Mouse (Mus musculus) granulocyte monocyte progenitor cell, adult 5-6 weeks (primary cell): ENCODE results near the gene H2al2a. TPM values are rescaled to one million over a fixed set of nuclear protein-coding genes. Genes with fewer than 3 reads are reported as not detected.
"Not testable (repeated sequence)": the region's sequence is repeated elsewhere in the genome, so short reads cannot be mapped to it uniquely, and the experiment has no call there.

Source experiments
- ATAC-seq: replicated peaks from 2 replicates; pipeline ENCODE4 v1.8.0; 2016; ENCODE audit warnings: mild to moderate bottlenecking, moderate TSS enrichment, inconsistent platforms; ENCODE audit not compliant: poor library complexity, severe bottlenecking
- total RNA-seq, 2 experiments: library from RNA; stranded (forward) in 1 of 2; stranded (reverse) in 1 of 2; fragments of 200-712, 200-1000 nt in 1 of 2; fragments of >200 nt in 1 of 2; fragmentation: Nextera tagmentation in 1 of 2; gene quantifications; 2 replicates each; pipeline ENCODE4 v1.2.3; 2014 to 2017

Gene H2al2a
- total RNA-seq, 2 experiments from 2014 or later: not detected

- ATAC-seq: not testable (repeated sequence)
Observed at GRCm38 (mm10) chr2:17978251-17978650, 18.5 kb downstream of the H2al2a start.

GRCm38 (mm10) chr2:17977645-17978044 lies 19.1 kb downstream of the H2al2a start:
- ATAC-seq: not testable (repeated sequence)

GRCm38 (mm10) chr2:17975601-17976327 lies 21.0 kb downstream of the H2al2a start:
- ATAC-seq: no peak

- ATAC-seq: no peak
Observed at GRCm38 (mm10) chr2:17973868-17974440, 22.8 kb downstream of the H2al2a start.

- ATAC-seq: no peak
Observed at GRCm38 (mm10) chr2:17973246-17973645, 23.5 kb downstream of the H2al2a start.

GRCm38 (mm10) chr2:17972843-17973242 lies 23.9 kb downstream of the H2al2a start:
- no peak for ATAC-seq

GRCm38 (mm10) chr2:17971407-17971806 lies 25.4 kb downstream of the H2al2a start:
- no peak for ATAC-seq

- ATAC-seq: no peak
Observed at GRCm38 (mm10) chr2:17970662-17971061, 26.1 kb downstream of the H2al2a start.

GRCm38 (mm10) chr2:17970187-17970586 lies 26.6 kb downstream of the H2al2a start:
- ATAC-seq: no peak

- no peak for ATAC-seq
Observed at GRCm38 (mm10) chr2:17968571-17968970, 28.2 kb downstream of the H2al2a start.

GRCm38 (mm10) chr2:17968037-17968436 lies 28.7 kb downstream of the H2al2a start:
- not testable (repeated sequence) for ATAC-seq

- no peak for ATAC-seq
Observed at GRCm38 (mm10) chr2:17959501-17959900, 37.3 kb downstream of the H2al2a start.

GRCm38 (mm10) chr2:17946875-17947274 lies 49.9 kb downstream of the H2al2a start:
- no peak for ATAC-seq

Other genes with a start within 250 kb of the H2al2a start
- gene A930004D18Rik, start 40.8 kb upstream of the H2al2a start, total RNA-seq (2014; fragmentation: Nextera tagmentation): not detected in 2 replicates
- 0.26 TPM in 1 of 2 replicates, not detected in the other for gene A930004D18Rik, start 40.8 kb upstream of the H2al2a start, total RNA-seq (2017)
- not detected in 2 replicates for gene Skida1, start 52.1 kb upstream of the H2al2a start, total RNA-seq (2014; fragmentation: Nextera tagmentation)
- gene Skida1, start 52.1 kb upstream of the H2al2a start, total RNA-seq (2017): not detected in 2 replicates
- gene Mllt10, start 58.3 kb upstream of the H2al2a start, total RNA-seq (2014; fragmentation: Nextera tagmentation): 76.1 and 128 TPM in 2 replicates
- gene Mllt10, start 58.3 kb upstream of the H2al2a start, total RNA-seq (2017): 51.8 and 65.0 TPM in 2 replicates